Mouse (Mus musculus) thymus, adult 2 months (tissue): ENCODE results near the gene Gcdh.

Experiments used
- CTCF ChIP-seq: fragments of 200-500 bp; IDR thresholded peaks from 2 replicates; pipeline ENCODE4 v1.5.1; 2012; ENCODE audit warnings: mild to moderate bottlenecking, control low read depth, low read length, moderate library complexity, borderline replicate concordance; ENCODE audit not compliant: control insufficient read depth, poor library complexity, insufficient read depth; ENCODE audit errors: extremely low read depth
- POLR2A ChIP-seq: fragments of 200-500 bp; IDR thresholded peaks from 2 replicates; pipeline ENCODE4 v1.6.1; 2012; ENCODE audit warnings: mild to moderate bottlenecking, low read length, control low read depth, moderate library complexity; ENCODE audit not compliant: control insufficient read depth, poor library complexity, insufficient read depth; ENCODE audit errors: extremely low read depth

- no peak for TF ChIP-seq CTCF
- no peak for TF ChIP-seq POLR2A
These were observed 41.8 kb upstream of the Gcdh start for GRCm38 (mm10) chr8:84935489-84935888.
